Mouse (Mus musculus) forebrain, embryonic 14.5 days (tissue): ENCODE measurements around the gene Irak3. TPM values are rescaled to one million over a fixed set of nuclear protein-coding genes. Genes with fewer than 3 reads are reported as not detected.
"Not testable (repeated sequence)": the region's sequence is repeated elsewhere in the genome, so short reads cannot be mapped to it uniquely, and the experiment has no call there.

Source experiments
- ATAC-seq: fragments of 200-750 bp; cut with Nextera tagmentation; 2 replicates; pipeline ENCODE4 v1.8.0; 2017; ENCODE audit warnings: mild to moderate bottlenecking, moderate library complexity
- DNase-seq: peaks from one replicate; pipeline ENCODE4 v3.0.0-alpha.2; 2015; ENCODE audit warnings: low spot score
- H3K27ac ChIP-seq: fragments of 300-500 bp; sonication (generic); 2 replicates; pipeline ENCODE4 v1.5.1; 2014; ENCODE audit warnings: low read depth, mild to moderate bottlenecking, control low read depth, low read length, moderate library complexity
- H3K27me3 ChIP-seq: fragments of 300-500 bp; sonication (generic); replicated peaks from 2 replicates; pipeline ENCODE4 v1.6.1; 2014; ENCODE audit warnings: low read length, control low read depth, mixed read lengths; ENCODE audit not compliant: control insufficient read depth, insufficient read depth
- H3K36me3 ChIP-seq: fragments of 300-500 bp; sonication (generic); 2 replicates; pipeline ENCODE4 v1.6.1; 2014; ENCODE audit warnings: low read length, control low read depth; ENCODE audit not compliant: control insufficient read depth, insufficient read depth
- H3K4me1 ChIP-seq: fragments of 300-500 bp; sonication (generic); 2 replicates; pipeline ENCODE4 v1.6.1; 2014; ENCODE audit warnings: antibody characterized with exemption, low read length, control low read depth; ENCODE audit not compliant: control insufficient read depth, insufficient read depth
- H3K4me2 ChIP-seq: fragments of 300-500 bp; sonication (generic); 2 replicates; pipeline ENCODE4 v1.6.1; 2014; ENCODE audit warnings: mild to moderate bottlenecking, control low read depth, low read length
- H3K4me3 ChIP-seq: fragments of 300-500 bp; sonication (generic); 2 replicates; pipeline ENCODE4 v1.5.1; 2014; ENCODE audit warnings: low read depth, low read length, control low read depth
- H3K9ac ChIP-seq: fragments of 300-500 bp; sonication (generic); 2 replicates; pipeline ENCODE4 v1.6.1; 2014; ENCODE audit warnings: mild to moderate bottlenecking, low read length, control low read depth, moderate library complexity
- H3K9me3 ChIP-seq: fragments of 300-500 bp; sonication (generic); replicated peaks from 2 replicates; pipeline ENCODE4 v1.6.1; 2016; ENCODE audit warnings: low read length, control low read depth, mixed read lengths; ENCODE audit not compliant: control insufficient read depth
- WGBS: fragments of 180-500 bp; shearing (Covaris S2); extraction: QIAGEN DNeasy Blood & Tissue Kit; methylation state at CpG from one replicate; pipeline ENCODE4 v1.1.7; 2014; 5-methylcytosine and 5-hydroxymethylcytosine counted together
- polyA plus RNA-seq: library from polyadenylated mRNA; unstranded; fragments of >200 nt; fragmentation: Nextera tagmentation; extraction: Ambion mirVana; gene quantifications from 2 replicates; pipeline ENCODE4 v1.2.1, GENCODE M21; 2014

The Irak3 gene
- polyA plus RNA-seq, 1 experiment from 2014 or later = 0.27 TPM

- no peak overlapping the region for H3K9ac ChIP-seq
- ATAC-seq = no peak
- H3K27ac ChIP-seq = no peak overlapping the region
- H3K36me3 ChIP-seq = no peaks in the 10 kb centered on the region
- no peaks in the 10 kb centered on the region for H3K27me3 ChIP-seq
- H3K4me1 ChIP-seq = no peaks in the 10 kb centered on the region
- no peak overlapping the region for H3K4me2 ChIP-seq
- no peak for DNase-seq
- H3K4me3 ChIP-seq = no peak overlapping the region
- no peaks in the 10 kb centered on the region for H3K9me3 ChIP-seq
- 78% methylated on average over 10 of the region's 10 CpGs for WGBS
Observed at GRCm38 (mm10) chr10:120125465-120125857, 76.5 kb downstream of the Irak3 start.

- DNase-seq (peak; percentile 89), ATAC-seq (peak; percentile 65; the same call in 1 of the 2 replicates)
- no peaks in the 10 kb centered on the region for H3K9me3 ChIP-seq
- no peak overlapping the region for H3K4me2 ChIP-seq
- no peaks in the 10 kb centered on the region for H3K27me3 ChIP-seq
- H3K27ac ChIP-seq = no peak overlapping the region
- WGBS = 52% methylated on average over 7 of the region's 7 CpGs
- H3K4me3 ChIP-seq = no peak overlapping the region
- H3K9ac ChIP-seq = no peak overlapping the region
- H3K4me1 ChIP-seq = no peaks in the 10 kb centered on the region
- no peaks in the 10 kb centered on the region for H3K36me3 ChIP-seq
Observed at GRCm38 (mm10) chr10:120124801-120125464, 77.0 kb downstream of the Irak3 start.

DNA sequence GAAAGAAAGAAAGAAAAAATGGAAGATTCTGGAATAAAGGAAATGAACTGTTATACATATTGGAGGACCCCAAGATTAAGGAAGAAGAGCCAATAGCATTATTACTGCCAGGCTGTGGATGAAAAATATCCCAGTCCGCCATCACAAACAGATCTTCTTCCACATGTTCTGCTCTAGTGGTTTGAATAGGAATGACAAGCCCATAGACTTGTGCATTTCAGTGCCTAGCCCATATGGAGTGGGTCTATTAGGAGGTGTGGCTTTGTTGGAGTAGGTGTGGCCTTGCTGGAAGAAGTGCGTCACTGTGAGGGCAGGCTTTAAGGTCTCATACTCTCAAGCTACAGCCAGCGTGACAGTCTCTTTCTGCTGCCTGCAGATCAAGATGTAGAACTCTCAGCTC, 78.2 kb downstream of the Irak3 start:
- Histone ChIP-seq H3K27ac (no peak overlapping the region), H3K9ac (no peak overlapping the region), H3K27me3 (no peaks in the 10 kb centered on the region), H3K4me2 (no peak overlapping the region), H3K4me1 (no peaks in the 10 kb centered on the region), H3K4me3 (no peak overlapping the region), H3K9me3 (no peaks in the 10 kb centered on the region), H3K36me3 (no peaks in the 10 kb centered on the region)
- DNase-seq = no peak
- 93% methylated on average over 3 of the region's 3 CpGs for WGBS
- ATAC-seq = no peak

- ATAC-seq (no peak), DNase-seq (no peak)
- 97% methylated on average over 1 of the region's 1 CpGs for whole genome bisulfite sequencing
- no peaks in the 10 kb centered on the region for H3K9me3 ChIP-seq
- no peak overlapping the region for H3K27ac ChIP-seq
- no peaks in the 10 kb centered on the region for H3K27me3 ChIP-seq
- H3K4me2 ChIP-seq = no peak overlapping the region
- peaks cover 5% of the 10 kb centered on the region; the same call in 1 of the 2 replicates for H3K4me1 ChIP-seq
- no peaks in the 10 kb centered on the region for H3K36me3 ChIP-seq
- no peak overlapping the region for H3K4me3 ChIP-seq
- no peak overlapping the region for H3K9ac ChIP-seq
Observed at GRCm38 (mm10) chr10:120115249-120115648, 86.7 kb downstream of the Irak3 start.

GRCm38 (mm10) chr10:120114493-120114892, 87.4 kb downstream of the Irak3 start:
- Histone ChIP-seq H3K27me3 (no peaks in the 10 kb centered on the region), H3K4me3 (no peak overlapping the region), H3K27ac (no peak overlapping the region), H3K9ac (no peak overlapping the region), H3K4me2 (no peak overlapping the region), H3K9me3 (no peaks in the 10 kb centered on the region), H3K36me3 (no peaks in the 10 kb centered on the region), H3K4me1 (peaks cover 5% of the 10 kb centered on the region; the same call in 1 of the 2 replicates)
- DNase-seq (no peak), ATAC-seq (no peak)
- 35% methylated on average over 7 of the region's 7 CpGs for WGBS

- Histone ChIP-seq H3K4me3 (no peak overlapping the region), H3K36me3 (no peaks in the 10 kb centered on the region), H3K4me1 (peaks cover 5% of the 10 kb centered on the region; the same call in 1 of the 2 replicates), H3K9me3 (no peaks in the 10 kb centered on the region), H3K27me3 (no peaks in the 10 kb centered on the region), H3K27ac (no peak overlapping the region), H3K4me2 (no peak overlapping the region), H3K9ac (no peak overlapping the region)
- ATAC-seq (no peak), DNase-seq (no peak)
- 69% methylated on average over 6 of the region's 6 CpGs for WGBS
Observed at GRCm38 (mm10) chr10:120113980-120114379, 88.0 kb downstream of the Irak3 start.

DNA sequence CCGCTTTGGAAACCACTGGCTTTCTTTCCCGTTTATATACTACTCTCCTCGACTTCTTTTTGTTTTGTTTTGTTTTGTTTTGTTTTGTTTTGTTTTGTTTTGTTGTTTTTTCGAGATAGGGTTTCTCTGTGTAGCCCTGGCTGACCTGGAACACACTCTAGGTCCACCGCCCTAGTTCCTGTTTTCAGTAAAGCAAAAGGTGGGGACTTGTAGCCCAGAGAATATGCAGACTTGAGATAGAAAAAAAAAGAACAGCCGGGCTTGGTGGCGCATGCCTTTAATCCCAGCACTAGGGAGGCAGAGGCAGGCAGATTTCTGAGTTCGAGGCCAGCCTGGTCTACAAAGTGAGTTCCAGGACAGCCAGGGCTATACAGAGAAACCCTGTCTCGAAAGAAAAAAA, 88.4 kb downstream of the Irak3 start:
- not testable (repeated sequence) for H3K4me3 ChIP-seq, ATAC-seq

DNA sequence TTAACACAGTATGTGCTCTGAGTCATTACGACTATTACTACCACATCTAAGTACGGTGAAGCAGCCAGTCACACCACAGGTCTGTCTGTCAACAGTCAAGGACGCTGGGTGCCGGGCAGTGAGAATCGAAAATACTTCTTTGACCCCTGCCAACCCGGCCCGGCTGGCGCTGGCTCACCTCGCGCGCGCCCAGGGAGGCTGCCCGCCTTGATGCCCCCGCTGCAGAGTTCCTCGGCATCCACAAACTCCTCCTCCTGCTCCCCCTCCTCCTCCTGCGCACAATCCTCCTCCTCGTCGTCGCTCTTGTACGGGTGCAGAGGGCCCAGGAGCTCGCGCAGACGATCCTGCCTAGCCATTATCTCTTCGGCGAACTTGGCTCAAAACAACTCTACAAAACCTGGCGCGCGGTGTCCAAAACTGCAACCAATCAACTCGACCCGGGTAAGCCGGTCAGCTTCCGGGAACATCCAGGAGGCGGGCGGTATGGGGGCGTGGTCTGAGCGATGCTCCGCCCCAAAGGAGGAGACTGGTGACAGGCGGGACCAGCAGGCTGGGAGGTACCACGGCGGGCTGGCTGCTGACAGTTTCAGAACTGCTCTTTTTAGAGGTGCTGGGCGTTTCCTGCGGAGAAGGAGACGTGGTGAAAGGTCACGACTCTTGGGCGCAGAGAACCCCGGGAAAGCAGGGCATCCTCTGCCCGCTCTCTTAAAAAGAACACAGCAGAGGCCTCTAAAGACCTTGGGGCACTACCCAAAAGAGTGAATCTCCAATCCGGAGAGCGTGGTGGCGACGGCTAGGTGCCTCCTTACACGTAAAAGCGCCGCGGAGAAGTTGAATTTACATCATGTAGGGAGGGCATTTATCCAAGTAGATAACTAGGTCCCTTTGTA, 89.2 kb downstream of the Irak3 start, which contains the start of gene Helb:
Helb (minus strand) TSS at position 481 of the 890 bp plus-strand sequence.
- Histone ChIP-seq H3K36me3 (no peaks in the 10 kb centered on the region), H3K4me3 (peak within 1 kb of the TSS; percentile 70), H3K27me3 (no peaks in the 10 kb centered on the region), H3K9ac (peak within 1 kb of the TSS; percentile 64), H3K4me2 (peak within 1 kb of the TSS; percentile 75), H3K4me1 (peaks cover 5% of the 10 kb centered on the region; the same call in 1 of the 2 replicates), H3K27ac (peak within 1 kb of the TSS; percentile 50; the same call in 1 of the 2 replicates), H3K9me3 (no peaks in the 10 kb centered on the region)
- WGBS = 1% methylated on average over 55 of the region's 55 CpGs
- DNase-seq = peak; percentile 96
- ATAC-seq = peak; percentile 100

More for the DNA sequence above, 88.4 kb downstream of the Irak3 start:
- H3K4me2 ChIP-seq = peak overlapping the region; percentile 75
- not testable (repeated sequence) for DNase-seq, H3K4me1 ChIP-seq, H3K27ac ChIP-seq, H3K9ac ChIP-seq, H3K36me3 ChIP-seq, H3K9me3 ChIP-seq, H3K27me3 ChIP-seq
- 69% methylated on average over 9 of the region's 9 CpGs for WGBS
